Mouse (Mus musculus): Measurements from ENCODE around the gene Gng7. TPM values are rescaled to one million over a fixed set of nuclear protein-coding genes. Genes with fewer than 3 reads are reported as not detected.
A peak's percentile ranks its signal among the peaks of the same experiment; 100 is the strongest.

Gng7 gene
- polyA plus RNA-seq, 1 experiment from 2014 or later: 22.7 TPM

GRCm38 (mm10) chr10:80901409-80902272 lies 113.1 kb downstream of the Gng7 start:
- Histone ChIP-seq H3K4me2 (ENCODE audit: low read depth, low read length) (peak overlapping the region; percentile 93; the same call in 1 of the 2 replicates), H3K4me1 (ENCODE audit: control insufficient read depth, insufficient read depth, low read length) (peaks cover 19% of the 10 kb centered on the region), H3K4me3 (ENCODE audit: low read depth, low read length) (peak overlapping the region; percentile 47; the same call in 1 of the 2 replicates), H3K27ac (ENCODE audit: low read depth, low read length) (0 out of 2 replicates have a peak overlapping the region, but pooled peaks have one; percentile 39), H3K9me3 (ENCODE audit: control insufficient read depth, low read length) (no peaks in the 10 kb centered on the region), H3K36me3 (ENCODE audit: control insufficient read depth, insufficient read depth, low read length) (peaks cover 49% of the 10 kb centered on the region), H3K27me3 (ENCODE audit: control insufficient read depth, insufficient read depth, low read length) (no peaks in the 10 kb centered on the region), H3K9ac (replicated peaks; ENCODE audit: low read depth, low read length) (0 out of 2 replicates have a peak overlapping the region, but pooled peaks have one; percentile 4)
- no peak for ATAC-seq (ENCODE audit: low read depth)
- WGBS: 88% methylated on average over 19 of the region's 19 CpGs

- Histone ChIP-seq H3K9me3 (ENCODE audit: control insufficient read depth, low read length) (no peaks in the 10 kb centered on the region), H3K36me3 (ENCODE audit: control insufficient read depth, insufficient read depth, low read length) (peaks cover 41% of the 10 kb centered on the region), H3K4me3 (ENCODE audit: low read depth, low read length) (peak within 1 kb of the TSS; percentile 47), H3K4me2 (ENCODE audit: low read depth, low read length) (peak within 1 kb of the TSS; percentile 93), H3K4me1 (ENCODE audit: control insufficient read depth, insufficient read depth, low read length) (peaks cover 19% of the 10 kb centered on the region), H3K27me3 (ENCODE audit: control insufficient read depth, insufficient read depth, low read length) (no peaks in the 10 kb centered on the region), H3K9ac (replicated peaks; ENCODE audit: low read depth, low read length) (peak within 1 kb of the TSS; percentile 66), H3K27ac (ENCODE audit: low read depth, low read length) (peak within 1 kb of the TSS; percentile 69)
- WGBS: under 1% methylated on average over 72 of the region's 72 CpGs
- ATAC-seq (ENCODE audit: low read depth): peak; percentile 95
Observed at GRCm38 (mm10) chr10:80900318-80901247, 114.2 kb downstream of the Gng7 start, which contains the start of gene Timm13. TSS of gene Timm13 (minus strand) at chr10:80900969.

GRCm38 (mm10) chr10:80899591-80900317 lies 115.0 kb downstream of the Gng7 start:
- Histone ChIP-seq H3K27me3 (ENCODE audit: control insufficient read depth, insufficient read depth, low read length) (no peaks in the 10 kb centered on the region), H3K9ac (replicated peaks; ENCODE audit: low read depth, low read length) (peak overlapping the region; percentile 66), H3K9me3 (ENCODE audit: control insufficient read depth, low read length) (no peaks in the 10 kb centered on the region), H3K4me3 (ENCODE audit: low read depth, low read length) (peak overlapping the region; percentile 47), H3K4me1 (ENCODE audit: control insufficient read depth, insufficient read depth, low read length) (peaks cover 19% of the 10 kb centered on the region), H3K36me3 (ENCODE audit: control insufficient read depth, insufficient read depth, low read length) (peaks cover 34% of the 10 kb centered on the region), H3K27ac (ENCODE audit: low read depth, low read length) (peak overlapping the region; percentile 69), H3K4me2 (ENCODE audit: low read depth, low read length) (peak overlapping the region; percentile 93)
- WGBS: 16% methylated on average over 25 of the region's 25 CpGs
- ATAC-seq (ENCODE audit: low read depth): peak; percentile 0; the same call in 1 of the 2 replicates

- H3K4me3 ChIP-seq (ENCODE audit: low read depth, low read length): no peak overlapping the region
Observed at GRCm38 (mm10) chr10:80899074-80899473, 115.7 kb downstream of the Gng7 start.

More at GRCm38 (mm10) chr10:80899074-80899473, 115.7 kb downstream of the Gng7 start:
- no peak overlapping the region for H3K27ac ChIP-seq (ENCODE audit: low read depth, low read length)
- H3K9ac ChIP-seq (replicated peaks; ENCODE audit: low read depth, low read length): no peak overlapping the region
- peaks cover 19% of the 10 kb centered on the region for H3K4me1 ChIP-seq (ENCODE audit: control insufficient read depth, insufficient read depth, low read length)
- peaks cover 28% of the 10 kb centered on the region for H3K36me3 ChIP-seq (ENCODE audit: control insufficient read depth, insufficient read depth, low read length)
- H3K4me2 ChIP-seq (ENCODE audit: low read depth, low read length): peak overlapping the region; percentile 93; the same call in 1 of the 2 replicates
- no peaks in the 10 kb centered on the region for H3K9me3 ChIP-seq (ENCODE audit: control insufficient read depth, low read length)
- H3K27me3 ChIP-seq (ENCODE audit: control insufficient read depth, insufficient read depth, low read length): no peaks in the 10 kb centered on the region
- 88% methylated on average over 8 of the region's 8 CpGs for WGBS
- no peak for ATAC-seq (ENCODE audit: low read depth)

Other genes starting within 250 kb of the Gng7 start
- gene Sf3a2, start 216.7 kb downstream of the Gng7 start, polyA plus RNA-seq (2014; fragmentation: Nextera tagmentation; extraction: Ambion mirVana): 63.3 and 66.8 TPM in 2 replicates
- gene Plekhj1, start 216.3 kb downstream of the Gng7 start, polyA plus RNA-seq (2014; fragmentation: Nextera tagmentation; extraction: Ambion mirVana): 126 and 127 TPM in 2 replicates
- gene Amh, start 209.7 kb downstream of the Gng7 start, polyA plus RNA-seq (2014; fragmentation: Nextera tagmentation; extraction: Ambion mirVana): 0.15 and 0.16 TPM in 2 replicates
- gene Jsrp1, start 201.4 kb downstream of the Gng7 start, polyA plus RNA-seq (2014; fragmentation: Nextera tagmentation; extraction: Ambion mirVana): 0.74 and 0.86 TPM in 2 replicates
- gene Oaz1, start 188.3 kb downstream of the Gng7 start, polyA plus RNA-seq (2014; fragmentation: Nextera tagmentation; extraction: Ambion mirVana): 1,177 and 1,236 TPM in 2 replicates
- gene Lingo3, start 170.9 kb downstream of the Gng7 start, polyA plus RNA-seq (2014; fragmentation: Nextera tagmentation; extraction: Ambion mirVana): 8.1 and 12.0 TPM in 2 replicates
- 220 and 260 TPM in 2 replicates for gene Lsm7, start 159.7 kb downstream of the Gng7 start, polyA plus RNA-seq (2014; fragmentation: Nextera tagmentation; extraction: Ambion mirVana)
- 60.3 and 61.5 TPM in 2 replicates for gene Sppl2b, start 159.7 kb downstream of the Gng7 start, polyA plus RNA-seq (2014; fragmentation: Nextera tagmentation; extraction: Ambion mirVana)
- 0.12 and 0.13 TPM in 2 replicates for gene Tmprss9, start 143.1 kb downstream of the Gng7 start, polyA plus RNA-seq (2014; fragmentation: Nextera tagmentation; extraction: Ambion mirVana)
- 337 and 352 TPM in 2 replicates for gene Timm13, start 114.0 kb downstream of the Gng7 start, polyA plus RNA-seq (2014; fragmentation: Nextera tagmentation; extraction: Ambion mirVana)
- 10.8 and 16.1 TPM in 2 replicates for gene Lmnb2, start 96.7 kb downstream of the Gng7 start, polyA plus RNA-seq (2014; fragmentation: Nextera tagmentation; extraction: Ambion mirVana)
- 7.4 and 7.6 TPM in 2 replicates for gene Gadd45b, start 84.9 kb downstream of the Gng7 start, polyA plus RNA-seq (2014; fragmentation: Nextera tagmentation; extraction: Ambion mirVana)
- 24.0 and 28.8 TPM in 2 replicates for gene Diras1, start 10.7 kb upstream of the Gng7 start, polyA plus RNA-seq (2014; fragmentation: Nextera tagmentation; extraction: Ambion mirVana)
- 26.7 and 34.6 TPM in 2 replicates for gene Slc39a3, start 22.5 kb upstream of the Gng7 start, polyA plus RNA-seq (2014; fragmentation: Nextera tagmentation; extraction: Ambion mirVana)
- 264 and 279 TPM in 2 replicates for gene Sgta, start 45.2 kb upstream of the Gng7 start, polyA plus RNA-seq (2014; fragmentation: Nextera tagmentation; extraction: Ambion mirVana)
- 33.3 and 36.8 TPM in 2 replicates for gene Thop1, start 55.1 kb upstream of the Gng7 start, polyA plus RNA-seq (2014; fragmentation: Nextera tagmentation; extraction: Ambion mirVana)
- 0.15 and 0.61 TPM in 2 replicates for gene Creb3l3, start 83.9 kb upstream of the Gng7 start, polyA plus RNA-seq (2014; fragmentation: Nextera tagmentation; extraction: Ambion mirVana)
- gene Map2k2, start 91.0 kb upstream of the Gng7 start, polyA plus RNA-seq (2014; fragmentation: Nextera tagmentation; extraction: Ambion mirVana): 219 and 228 TPM in 2 replicates
- gene Zbtb7a, start 120.3 kb upstream of the Gng7 start, polyA plus RNA-seq (2014; fragmentation: Nextera tagmentation; extraction: Ambion mirVana): 11.0 and 12.6 TPM in 2 replicates
- 48.4 and 51.4 TPM in 2 replicates for gene Pias4, start 153.0 kb upstream of the Gng7 start, polyA plus RNA-seq (2014; fragmentation: Nextera tagmentation; extraction: Ambion mirVana)
- gene Eef2, start 161.7 kb upstream of the Gng7 start, polyA plus RNA-seq (2014; fragmentation: Nextera tagmentation; extraction: Ambion mirVana): 373 and 452 TPM in 2 replicates
- gene Dapk3, start 168.1 kb upstream of the Gng7 start, polyA plus RNA-seq (2014; fragmentation: Nextera tagmentation; extraction: Ambion mirVana): 64.5 and 67.3 TPM in 2 replicates
- not detected in 2 replicates for gene 4930442H23Rik, start 168.9 kb upstream of the Gng7 start, polyA plus RNA-seq (2014; fragmentation: Nextera tagmentation; extraction: Ambion mirVana)
- gene Nmrk2, start 187.1 kb upstream of the Gng7 start, polyA plus RNA-seq (2014; fragmentation: Nextera tagmentation; extraction: Ambion mirVana): not detected in 2 replicates
- 73.9 and 84.8 TPM in 2 replicates for gene Atcay, start 215.9 kb upstream of the Gng7 start, polyA plus RNA-seq (2014; fragmentation: Nextera tagmentation; extraction: Ambion mirVana)
- 21.1 and 25.1 TPM in 2 replicates for gene Zfr2, start 218.2 kb upstream of the Gng7 start, polyA plus RNA-seq (2014; fragmentation: Nextera tagmentation; extraction: Ambion mirVana)
- 21.8 and 37.6 TPM in 2 replicates for gene Matk, start 238.0 kb upstream of the Gng7 start, polyA plus RNA-seq (2014; fragmentation: Nextera tagmentation; extraction: Ambion mirVana)

All from neural tube, embryonic 14.5 days (tissue).